Mouse (Mus musculus): ENCODE measurements at regions not wholly inside any gene's neighbourhood (a gene's known extent, or its start where the extent isn't known, plus 50 kb on each side); places are given as distances from the start of the nearest gene placed in this dataset.

DNA sequence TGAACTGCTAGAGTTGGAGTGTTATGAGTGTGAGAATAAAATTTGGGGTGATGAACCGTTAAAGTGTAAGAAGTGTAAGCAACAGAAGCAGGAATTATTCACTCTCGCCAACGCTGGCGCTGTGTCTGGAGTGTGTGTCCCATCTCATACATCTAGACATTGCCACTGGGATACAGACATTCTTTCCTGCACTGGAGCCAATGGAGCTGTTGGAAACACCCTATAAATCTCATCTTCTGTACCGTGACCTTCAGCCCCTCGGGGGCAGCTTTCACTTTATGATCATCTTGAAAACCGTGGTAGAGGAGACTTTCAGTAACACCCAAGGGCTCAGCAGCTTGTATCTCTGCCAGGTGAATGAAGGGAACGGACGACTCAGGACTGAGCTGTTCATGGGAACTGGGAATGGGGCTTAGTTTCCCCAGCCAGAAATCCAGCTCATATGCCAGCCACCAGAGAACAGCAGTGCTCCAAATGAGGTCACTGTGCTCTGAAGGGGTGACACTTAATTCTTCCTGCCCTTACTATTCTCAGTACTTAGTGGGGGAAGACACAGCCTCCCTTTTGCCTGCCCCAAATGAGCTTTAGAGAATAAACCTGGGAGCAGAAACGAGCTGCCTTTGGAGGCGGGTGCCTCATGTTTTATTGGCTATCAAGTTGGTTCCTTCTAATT, 293.6 kb downstream of the Slc4a3 start:
- DNase-seq, result no peak

DNA sequence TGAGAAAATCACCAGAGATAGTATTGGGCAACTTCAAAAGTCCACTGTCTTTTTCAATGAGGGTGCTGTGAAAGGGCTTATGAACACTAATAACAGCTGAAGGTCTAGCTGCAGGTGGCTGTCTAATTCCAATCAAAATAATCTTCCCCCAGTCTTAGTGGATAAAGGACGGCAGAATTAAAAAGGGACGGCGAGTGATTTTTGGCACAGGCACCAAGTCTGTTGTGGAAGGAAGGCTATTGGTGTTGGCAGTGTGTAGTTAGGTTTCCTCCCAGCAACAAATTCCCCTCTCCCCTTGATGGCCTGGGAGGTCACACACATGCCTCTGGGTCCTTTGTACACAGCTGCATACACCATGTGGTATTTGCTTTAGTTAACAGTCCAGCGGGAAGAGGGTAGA, 296.3 kb downstream of the Slc4a3 start:
- DNase-seq, result no peak

GRCm38 (mm10) chr1:75843326-75843725, 297.3 kb downstream of the Slc4a3 start:
- DNase-seq, result no peak

DNA sequence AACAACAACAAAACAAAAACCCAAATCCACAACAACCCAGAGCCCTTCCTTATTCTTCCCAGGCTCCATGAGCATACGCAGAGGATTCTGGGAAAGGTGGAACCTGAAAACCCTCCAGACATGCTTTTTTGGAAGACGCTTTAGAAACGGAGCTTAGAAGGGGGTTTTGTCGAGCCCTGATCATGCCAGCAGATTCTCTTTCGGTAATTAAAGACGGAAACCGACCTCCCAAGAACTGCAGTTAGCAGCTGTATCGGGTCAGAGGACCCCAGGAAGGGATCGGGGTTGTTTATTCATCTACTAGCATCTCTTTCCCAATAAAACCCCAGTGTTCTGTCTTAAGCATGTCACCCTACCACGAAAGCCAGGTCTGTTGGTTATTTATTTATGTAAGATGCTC, 298.1 kb downstream of the Slc4a3 start:
- DNase-seq, result no peak

GRCm38 (mm10) chr1:75844529-75844928, 298.5 kb downstream of the Slc4a3 start:
- DNase-seq, result no peak

- no peak for DNase-seq
These were observed 298.9 kb downstream of the Slc4a3 start for GRCm38 (mm10) chr1:75844981-75845380.

GRCm38 (mm10) chr1:75845771-75846535, 299.9 kb downstream of the Slc4a3 start:
- DNase-seq, result no peak

DNA sequence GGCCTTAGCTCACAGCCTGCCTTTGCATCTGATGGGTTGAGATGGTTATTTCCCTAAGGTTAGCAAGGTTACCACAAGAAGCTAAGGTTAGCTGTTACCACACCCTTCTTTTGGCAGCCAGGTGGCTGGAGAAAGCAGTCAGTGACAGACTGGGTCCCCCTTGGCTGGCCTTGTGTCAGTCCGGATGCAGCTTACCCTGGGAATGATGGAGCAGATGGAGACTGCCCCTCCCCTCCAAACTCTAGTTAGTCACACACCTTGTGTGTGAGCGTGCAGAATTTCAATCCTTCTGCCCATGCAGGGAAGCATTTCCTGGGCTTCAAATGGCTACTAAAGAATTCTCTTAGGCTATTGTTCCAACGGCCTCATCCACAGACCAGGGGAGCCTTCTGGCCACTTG, 301.6 kb downstream of the Slc4a3 start:
- DNase-seq, result no peak

GRCm38 (mm10) chr1:75848436-75848835, 302.4 kb downstream of the Slc4a3 start:
- DNase-seq, result no peak

- DNase-seq, result no peak
These were observed 304.1 kb downstream of the Slc4a3 start for GRCm38 (mm10) chr1:75850131-75850530.

- no peak for DNase-seq
These were observed 312.6 kb downstream of the Slc4a3 start for GRCm38 (mm10) chr1:75858551-75859255.

DNA sequence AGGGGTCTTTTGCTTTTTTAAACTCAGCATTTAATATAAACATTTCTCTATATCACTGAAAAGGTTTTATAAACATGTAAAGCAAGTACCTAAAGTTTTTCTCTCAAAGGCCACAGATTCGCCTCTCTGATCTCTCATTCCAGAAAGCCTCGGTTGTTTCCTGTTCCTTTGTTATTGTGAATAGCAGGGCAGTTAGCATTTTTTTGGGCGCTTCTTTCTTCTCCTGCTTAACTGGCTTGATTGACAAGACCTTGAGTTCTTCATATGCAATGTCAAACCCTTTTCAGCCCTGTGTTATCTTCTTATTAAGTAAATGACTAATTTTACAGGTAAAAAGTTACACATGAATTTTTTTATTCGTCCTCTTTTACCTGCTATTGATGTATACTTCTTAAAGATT, 316.7 kb downstream of the Slc4a3 start:
- DNase-seq, result no peak

- no peak for DNase-seq
These were observed 320.5 kb downstream of the Slc4a3 start for GRCm38 (mm10) chr1:75866556-75866955.

GRCm38 (mm10) chr1:75869414-75869813, 323.3 kb downstream of the Slc4a3 start:
- DNase-seq, result no peak

- DNase-seq, result no peak
These were observed 323.8 kb downstream of the Slc4a3 start for GRCm38 (mm10) chr1:75869846-75870245.

GRCm38 (mm10) chr1:75873911-75874310, 327.8 kb downstream of the Slc4a3 start:
- no peak for DNase-seq

DNA sequence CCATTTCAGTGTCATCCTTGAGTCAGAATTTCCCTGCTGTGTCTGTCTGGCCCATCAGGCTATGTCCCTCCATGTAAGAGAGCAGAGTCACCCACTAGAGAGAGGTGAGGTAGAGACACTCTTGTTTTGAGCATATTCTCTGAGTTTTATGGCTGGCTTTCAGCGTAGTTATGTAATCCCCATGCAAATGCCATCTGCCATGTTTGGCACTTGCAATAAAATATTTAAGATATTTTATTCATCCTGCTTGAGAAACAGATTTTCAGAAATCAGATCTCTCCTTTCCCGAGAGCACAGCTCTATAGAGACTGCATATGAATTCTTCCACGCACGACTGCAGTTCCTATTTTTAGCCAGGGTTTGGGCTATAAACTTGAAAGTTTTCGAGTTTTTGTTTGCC, 331.1 kb downstream of the Slc4a3 start:
- DNase-seq, result peak; percentile 27 to 49

DNA sequence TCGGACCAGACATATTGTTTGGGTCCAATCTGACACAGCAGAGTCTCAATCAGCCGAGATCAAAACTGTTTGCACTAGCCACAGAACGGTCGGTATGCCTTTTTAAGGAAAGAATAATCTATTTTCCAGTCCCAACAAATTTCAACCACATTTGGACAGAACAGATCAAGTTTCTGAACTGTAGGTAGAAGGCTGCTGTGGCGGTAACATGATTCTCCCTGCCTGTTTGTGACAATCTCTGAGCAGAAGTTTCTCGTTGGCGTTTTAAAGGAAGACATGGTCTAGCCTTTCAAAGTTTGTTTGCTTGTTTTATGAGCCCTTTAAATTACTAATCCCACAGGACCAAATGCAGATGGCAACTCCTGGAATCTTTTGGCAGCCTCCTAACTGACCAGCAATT, 339.6 kb downstream of the Slc4a3 start:
- DNase-seq, result no peak

DNA sequence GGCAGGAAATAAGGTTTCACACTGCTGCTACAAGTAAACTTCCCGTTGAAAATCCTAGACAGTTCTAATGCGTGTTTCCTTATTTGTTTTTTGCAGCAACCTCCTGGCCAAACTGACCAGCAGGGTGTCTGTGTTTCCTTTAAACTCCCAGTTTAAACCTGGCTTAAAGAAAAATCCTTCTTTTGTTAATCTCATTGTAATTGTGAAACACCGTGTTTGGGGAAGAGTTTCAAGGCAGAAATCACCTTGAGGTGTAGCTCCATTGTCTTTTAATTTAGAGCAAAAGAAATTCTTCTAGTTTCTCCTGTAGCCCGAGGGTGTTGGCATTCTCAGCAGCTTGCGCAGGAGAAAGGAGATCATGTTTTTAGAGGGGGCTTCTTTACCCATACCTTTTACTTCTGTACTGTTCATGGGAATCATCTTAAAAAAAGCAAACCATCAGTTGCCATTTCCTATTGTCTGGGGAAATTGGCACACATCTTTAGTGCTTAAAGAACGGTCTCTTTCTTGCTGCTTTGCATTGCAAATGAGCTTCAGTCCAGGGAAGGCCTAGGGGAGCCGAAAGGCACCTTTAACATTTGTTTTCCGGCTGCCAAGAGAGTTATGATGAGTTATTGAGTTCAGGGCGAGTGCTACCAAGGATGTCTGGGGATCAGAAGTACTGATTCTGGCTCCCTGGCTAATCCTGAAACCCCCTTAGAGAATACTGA, 342.6 kb downstream of the Slc4a3 start:
- DNase-seq, result no peak

GRCm38 (mm10) chr1:75889847-75890591, 344.0 kb downstream of the Slc4a3 start:
- DNase-seq, result no peak

GRCm38 (mm10) chr1:75890636-75891276, 344.7 kb downstream of the Slc4a3 start:
- no peak for DNase-seq

DNA sequence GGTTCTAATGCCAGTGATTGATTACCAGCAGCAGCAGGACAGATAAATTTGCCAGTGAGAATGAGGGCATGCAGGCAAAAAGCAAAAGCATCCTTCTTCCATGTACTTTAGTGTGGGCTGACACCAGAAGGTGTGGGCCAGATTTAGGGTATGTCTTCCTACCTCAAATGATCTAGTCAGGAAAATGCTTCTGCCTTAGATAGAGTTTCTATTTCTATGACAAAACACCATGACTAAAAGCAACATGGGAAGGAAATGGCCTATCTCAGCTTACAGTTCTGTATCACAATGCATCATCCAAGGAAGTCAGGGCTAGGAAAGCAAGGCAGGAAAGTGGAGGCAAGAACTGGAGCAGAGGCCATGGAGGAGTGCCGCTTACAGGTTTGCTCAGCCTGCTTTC, 349.5 kb downstream of the Slc4a3 start:
- DNase-seq, result no peak
